Mouse (Mus musculus) central nervous system, embryonic 14 days (tissue): ENCODE measurements around the gene Aldh1a3. TPM values are rescaled to one million over a fixed set of nuclear protein-coding genes. Genes with fewer than 3 reads are reported as not detected.

Source experiments
- polyA plus RNA-seq: library from polyadenylated mRNA; depleted of rRNA; stranded (reverse); fragments of >200 nt; gene quantifications from 2 replicates; pipeline ENCODE4 v1.2.3, GENCODE M21; 2012; rRNA removed

Aldh1a3 gene
- 2.7 and 4.8 TPM in 2 replicates for polyA plus RNA-seq

DNA sequence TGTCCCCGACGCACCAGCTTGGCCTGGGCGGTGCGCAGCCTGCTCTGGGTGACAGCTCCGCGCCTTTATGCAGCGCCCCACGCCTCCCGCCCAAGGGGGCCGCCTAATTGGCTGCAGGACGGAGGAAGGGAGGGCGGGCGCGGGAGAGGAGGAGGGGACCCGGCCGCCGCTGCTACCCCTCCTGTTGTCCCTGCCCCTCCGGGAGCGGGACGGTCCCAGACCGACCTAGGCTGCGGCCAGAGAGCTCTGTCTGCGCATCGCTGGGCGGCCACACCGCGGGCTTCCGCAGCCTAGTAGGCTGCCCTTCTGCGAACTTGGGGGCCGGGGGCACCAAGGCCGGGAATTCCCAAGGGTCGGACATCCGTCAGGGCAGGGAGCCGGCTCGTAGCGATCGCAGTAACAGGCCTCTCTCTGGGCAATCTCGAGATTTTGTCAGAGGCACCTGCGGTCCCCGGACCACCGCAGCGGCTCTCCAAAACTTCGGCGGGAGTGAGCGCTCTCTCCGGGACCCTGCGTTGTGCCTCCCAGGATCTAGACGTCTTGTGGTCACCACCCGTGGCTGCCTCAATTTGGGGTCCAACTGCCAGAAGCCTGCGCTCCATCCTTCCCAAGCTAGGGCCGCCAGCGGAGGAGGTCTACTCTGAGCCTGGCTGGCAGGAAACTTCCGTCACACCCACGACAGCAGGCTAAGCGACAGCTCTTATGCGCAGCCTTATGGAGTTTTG lies at the start of gene Aldh1a3:
TSS of gene Aldh1a3 (minus strand) at position 81 of the 725 bp plus-strand sequence.

DNA sequence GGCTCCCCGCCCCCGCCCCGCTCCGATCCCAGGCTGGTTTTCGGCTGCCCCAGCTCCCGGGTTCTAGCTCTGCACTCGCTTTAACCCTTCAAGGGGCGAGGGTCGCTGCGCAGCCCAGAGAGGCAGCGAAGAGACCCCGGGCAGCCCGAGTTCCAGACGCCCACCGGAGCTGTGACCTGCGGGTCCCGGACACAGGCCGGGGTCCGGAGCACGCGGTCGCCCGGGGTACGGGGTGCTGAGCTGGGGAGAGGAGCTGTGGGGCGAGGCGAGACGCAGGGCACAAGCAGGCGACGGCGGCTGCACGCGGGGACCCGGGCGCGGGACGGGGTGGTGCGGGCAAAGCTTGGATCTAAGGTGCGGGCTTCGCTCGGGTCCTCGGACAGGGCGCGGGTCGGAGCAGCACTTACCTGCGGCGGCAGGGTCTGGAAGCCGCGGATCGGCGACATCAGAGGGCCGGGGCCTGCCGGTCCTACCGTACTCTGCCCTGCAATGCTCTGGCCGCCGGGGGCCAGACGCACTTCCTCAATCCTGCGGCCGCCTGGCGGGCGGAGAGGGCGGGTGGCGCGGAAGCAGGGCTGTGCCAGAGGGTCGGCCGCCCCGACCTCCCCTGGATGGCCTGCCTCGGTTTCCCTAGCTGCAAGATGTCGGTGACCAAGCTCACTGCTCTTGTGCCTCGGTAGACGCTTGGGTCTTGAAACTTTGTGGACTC lies 39.4 kb downstream of the Aldh1a3 start, which contains the start of gene Lrrk1:
TSS of gene Lrrk1 (minus strand) at position 538 of the 709 bp plus-strand sequence.

DNA sequence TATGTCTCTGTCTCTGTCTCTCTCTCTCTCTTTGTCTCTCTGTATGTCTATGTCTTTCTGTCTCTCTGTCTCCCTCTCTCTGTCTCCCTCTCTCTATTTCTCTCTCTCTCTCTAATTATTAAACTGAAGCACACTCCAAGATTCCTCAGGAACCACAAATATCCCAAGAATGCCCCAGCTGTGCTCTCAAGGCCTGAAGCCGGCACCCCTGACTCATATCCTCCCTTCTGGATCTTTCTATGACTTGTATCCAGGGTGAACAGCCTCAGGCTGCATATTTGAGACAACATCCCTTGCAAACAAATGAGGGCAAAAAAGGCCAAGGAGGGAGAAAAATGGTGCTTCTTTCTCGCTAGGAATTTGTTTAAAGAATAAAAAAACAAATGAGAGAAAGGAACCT lies 61.4 kb downstream of the Aldh1a3 start, which contains the start of gene Gm10974:
TSS of gene Gm10974 (plus strand) at position 2 of the 400 bp plus-strand sequence.

Other genes with a start within 250 kb of the Aldh1a3 start
- not detected in 2 replicates for gene Gm10974, start 61.6 kb downstream of the Aldh1a3 start, polyA plus RNA-seq
- 3.6 and 5.5 TPM in 2 replicates for gene Lrrk1, start 39.2 kb downstream of the Aldh1a3 start, polyA plus RNA-seq